Mouse (Mus musculus): ENCODE data around the gene Neurl4. TPM values are rescaled to one million over a fixed set of nuclear protein-coding genes. Genes with fewer than 3 reads are reported as not detected.
A peak's percentile ranks its signal among the peaks of the same experiment; 100 is the strongest.
"Not testable (repeated sequence)": the region's sequence is repeated elsewhere in the genome, so short reads cannot be mapped to it uniquely, and the experiment has no call there.

Neurl4 gene
- total and polyA plus RNA-seq, 2 experiments from 2014 or later = 16.7 to 112 TPM

- H3K4me2 ChIP-seq (ENCODE audit: low read depth, low read length, poor library complexity, severe bottlenecking) = no peak overlapping the region
- no peaks in the 10 kb centered on the region for H3K4me1 ChIP-seq (ENCODE audit: insufficient read depth, low read length)
- no peak for TF ChIP-seq CTCF (IDR thresholded peaks at IDR 0.05)
- DNase-seq (ENCODE audit: low spot score) (no peak), ATAC-seq (ENCODE audit: low FRiP score) (no peak)
- 0 out of 2 replicates have a peak, but pooled peaks cover 7% of the 10 kb centered on the region for H3K27me3 ChIP-seq (ENCODE audit: insufficient read depth, low read length)
- no peak overlapping the region for H3K9ac ChIP-seq (replicated peaks; ENCODE audit: low read length, poor library complexity, severe bottlenecking)
- H3K4me3 ChIP-seq (ENCODE audit: low read depth, low read length) = no peak overlapping the region
- H3K36me3 ChIP-seq (ENCODE audit: insufficient read depth, low read length) = no peaks in the 10 kb centered on the region
- 70% methylated on average over 10 of the region's 11 CpGs for WGBS
- H3K9me3 ChIP-seq (ENCODE audit: low read length) = no peaks in the 10 kb centered on the region
- no peak overlapping the region for H3K27ac ChIP-seq (ENCODE audit: low read depth, low read length)
Observed at GRCm38 (mm10) chr11:69953267-69953915, 52.5 kb downstream of the Neurl4 start.

- H3K4me2 ChIP-seq (ENCODE audit: low read depth, low read length, poor library complexity, severe bottlenecking); H3K27ac ChIP-seq (ENCODE audit: low read depth, low read length); H3K4me3 ChIP-seq (ENCODE audit: low read depth, low read length); H3K9me3 ChIP-seq (ENCODE audit: low read length); H3K36me3 ChIP-seq (ENCODE audit: insufficient read depth, low read length); H3K4me1 ChIP-seq (ENCODE audit: insufficient read depth, low read length); ATAC-seq (ENCODE audit: low FRiP score); H3K9ac ChIP-seq (replicated peaks; ENCODE audit: low read length, poor library complexity, severe bottlenecking); H3K27me3 ChIP-seq (ENCODE audit: insufficient read depth, low read length); DNase-seq (ENCODE audit: low spot score): not testable (repeated sequence)
- 72% methylated on average over 3 of the region's 4 CpGs for WGBS
Observed at GRCm38 (mm10) chr11:69955618-69956017, 54.7 kb downstream of the Neurl4 start.

- WGBS = 78% methylated on average over 1 of the region's 1 CpGs
Observed at GRCm38 (mm10) chr11:69956218-69956617, 55.3 kb downstream of the Neurl4 start.

GRCm38 (mm10) chr11:69960616-69961015 is 59.7 kb downstream of the Neurl4 start:
- TF ChIP-seq CTCF (IDR thresholded peaks at IDR 0.05) = peak; percentile 53
- DNase-seq (ENCODE audit: low spot score) (no peak), ATAC-seq (ENCODE audit: low FRiP score) (no peak)
- Histone ChIP-seq H3K36me3 (ENCODE audit: insufficient read depth, low read length) (no peaks in the 10 kb centered on the region), H3K4me2 (ENCODE audit: low read depth, low read length, poor library complexity, severe bottlenecking) (no peak overlapping the region), H3K27ac (ENCODE audit: low read depth, low read length) (no peak overlapping the region), H3K27me3 (ENCODE audit: insufficient read depth, low read length) (peaks cover 30% of the 10 kb centered on the region), H3K4me1 (ENCODE audit: insufficient read depth, low read length) (no peaks in the 10 kb centered on the region), H3K9ac (replicated peaks; ENCODE audit: low read length, poor library complexity, severe bottlenecking) (no peak overlapping the region), H3K9me3 (ENCODE audit: low read length) (no peaks in the 10 kb centered on the region), H3K4me3 (ENCODE audit: low read depth, low read length) (no peak overlapping the region)
- 24% methylated on average over 5 of the region's 5 CpGs for WGBS

More at GRCm38 (mm10) chr11:69956218-69956617, 55.3 kb downstream of the Neurl4 start:
- Histone ChIP-seq H3K4me2 (ENCODE audit: low read depth, low read length, poor library complexity, severe bottlenecking) (no peak overlapping the region), H3K27ac (ENCODE audit: low read depth, low read length) (no peak overlapping the region), H3K27me3 (ENCODE audit: insufficient read depth, low read length) (no peaks in the 10 kb centered on the region), H3K4me1 (ENCODE audit: insufficient read depth, low read length) (no peaks in the 10 kb centered on the region), H3K9ac (replicated peaks; ENCODE audit: low read length, poor library complexity, severe bottlenecking) (no peak overlapping the region), H3K9me3 (ENCODE audit: low read length) (no peaks in the 10 kb centered on the region), H3K36me3 (ENCODE audit: insufficient read depth, low read length) (no peaks in the 10 kb centered on the region), H3K4me3 (ENCODE audit: low read depth, low read length) (no peak overlapping the region)
- ATAC-seq (ENCODE audit: low FRiP score) (no peak), DNase-seq (ENCODE audit: low spot score) (no peak)
- TF ChIP-seq CTCF (IDR thresholded peaks at IDR 0.05) = no peak

GRCm38 (mm10) chr11:69961841-69962240 is 61.0 kb downstream of the Neurl4 start:
- H3K27me3 ChIP-seq (ENCODE audit: insufficient read depth, low read length) = peaks cover 42% of the 10 kb centered on the region
- H3K4me3 ChIP-seq (ENCODE audit: low read depth, low read length) = no peak overlapping the region
- no peaks in the 10 kb centered on the region for H3K9me3 ChIP-seq (ENCODE audit: low read length)
- H3K4me1 ChIP-seq (ENCODE audit: insufficient read depth, low read length) = no peaks in the 10 kb centered on the region
- no peak for ATAC-seq (ENCODE audit: low FRiP score)
- DNase-seq (ENCODE audit: low spot score) = no peak
- H3K9ac ChIP-seq (replicated peaks; ENCODE audit: low read length, poor library complexity, severe bottlenecking) = no peak overlapping the region
- TF ChIP-seq CTCF (IDR thresholded peaks at IDR 0.05) = no peak
- 53% methylated on average over 5 of the region's 5 CpGs for WGBS
- no peak overlapping the region for H3K27ac ChIP-seq (ENCODE audit: low read depth, low read length)
- no peaks in the 10 kb centered on the region for H3K36me3 ChIP-seq (ENCODE audit: insufficient read depth, low read length)
- no peak overlapping the region for H3K4me2 ChIP-seq (ENCODE audit: low read depth, low read length, poor library complexity, severe bottlenecking)

Small RNA genes lying within 50 kb of the gene (microRNA-seq; reads per million reads assigned to microRNA genes)
- not detected for gene Mir6924 (ENCODE audit: borderline number of aligned reads)

Other genes starting within 250 kb of the Neurl4 start
Only the 30 nearest of the 40 such genes appear.
- 16.9 and 25.1 TPM in 2 replicates for gene Polr2a, start 142.4 kb upstream of the Neurl4 start, total RNA-seq (2014; rRNA removed)
- gene Polr2a, start 142.4 kb upstream of the Neurl4 start, polyA plus RNA-seq (2015; fragmentation: Nextera tagmentation; extraction: Ambion mirVana) = 9.0 and 10.2 TPM in 2 replicates
- gene Slc35g3, start 139.1 kb upstream of the Neurl4 start, total RNA-seq (2014; rRNA removed) = not detected in 2 replicates
- gene Slc35g3, start 139.1 kb upstream of the Neurl4 start, polyA plus RNA-seq (2015; fragmentation: Nextera tagmentation; extraction: Ambion mirVana) = 0.23 and 0.26 TPM in 2 replicates
- gene Zbtb4, start 135.2 kb upstream of the Neurl4 start, total RNA-seq (2014; rRNA removed) = 31.5 and 34.3 TPM in 2 replicates
- 4.4 and 5.0 TPM in 2 replicates for gene Zbtb4, start 135.2 kb upstream of the Neurl4 start, polyA plus RNA-seq (2015; fragmentation: Nextera tagmentation; extraction: Ambion mirVana)
- gene Chrnb1, start 105.1 kb upstream of the Neurl4 start, total RNA-seq (2014; rRNA removed) = 1.5 and 1.6 TPM in 2 replicates
- gene Chrnb1, start 105.1 kb upstream of the Neurl4 start, polyA plus RNA-seq (2015; fragmentation: Nextera tagmentation; extraction: Ambion mirVana) = 1.1 TPM in 2 replicates
- 12.7 and 16.4 TPM in 2 replicates for gene Fgf11, start 99.2 kb upstream of the Neurl4 start, total RNA-seq (2014; rRNA removed)
- gene Fgf11, start 99.2 kb upstream of the Neurl4 start, polyA plus RNA-seq (2015; fragmentation: Nextera tagmentation; extraction: Ambion mirVana) = 2.6 and 2.8 TPM in 2 replicates
- gene Tmem102, start 95.4 kb upstream of the Neurl4 start, total RNA-seq (2014; rRNA removed) = 0.16 TPM in 1 of 2 replicates, not detected in the other
- gene Tmem102, start 95.4 kb upstream of the Neurl4 start, polyA plus RNA-seq (2015; fragmentation: Nextera tagmentation; extraction: Ambion mirVana) = 0.80 and 0.94 TPM in 2 replicates
- gene Gm39566, start 85.8 kb upstream of the Neurl4 start, total RNA-seq (2014; rRNA removed) = not detected in 2 replicates
- gene Gm39566, start 85.8 kb upstream of the Neurl4 start, polyA plus RNA-seq (2015; fragmentation: Nextera tagmentation; extraction: Ambion mirVana) = not detected in 2 replicates
- not detected in 2 replicates for gene Spem2, start 82.6 kb upstream of the Neurl4 start, total RNA-seq (2014; rRNA removed)
- gene Spem2, start 82.6 kb upstream of the Neurl4 start, polyA plus RNA-seq (2015; fragmentation: Nextera tagmentation; extraction: Ambion mirVana) = not detected in 2 replicates
- gene Spem1, start 78.9 kb upstream of the Neurl4 start, total RNA-seq (2014; rRNA removed) = 0.93 TPM in 1 of 2 replicates, not detected in the other
- gene Spem1, start 78.9 kb upstream of the Neurl4 start, polyA plus RNA-seq (2015; fragmentation: Nextera tagmentation; extraction: Ambion mirVana) = 0.20 and 0.27 TPM in 2 replicates
- gene Nlgn2, start 63.3 kb upstream of the Neurl4 start, total RNA-seq (2014; rRNA removed) = 117 and 137 TPM in 2 replicates
- 21.0 and 23.5 TPM in 2 replicates for gene Nlgn2, start 63.3 kb upstream of the Neurl4 start, polyA plus RNA-seq (2015; fragmentation: Nextera tagmentation; extraction: Ambion mirVana)
- 95.5 and 103 TPM in 2 replicates for gene Tmem256, start 62.6 kb upstream of the Neurl4 start, total RNA-seq (2014; rRNA removed)
- 349 and 370 TPM in 2 replicates for gene Tmem256, start 62.6 kb upstream of the Neurl4 start, polyA plus RNA-seq (2015; fragmentation: Nextera tagmentation; extraction: Ambion mirVana)
- 24.1 and 26.6 TPM in 2 replicates for gene Plscr3, start 54.7 kb upstream of the Neurl4 start, total RNA-seq (2014; rRNA removed)
- 33.5 and 35.0 TPM in 2 replicates for gene Plscr3, start 54.7 kb upstream of the Neurl4 start, polyA plus RNA-seq (2015; fragmentation: Nextera tagmentation; extraction: Ambion mirVana)
- not detected in 2 replicates for gene Tnk1, start 42.3 kb upstream of the Neurl4 start, total RNA-seq (2014; rRNA removed)
- gene Tnk1, start 42.3 kb upstream of the Neurl4 start, polyA plus RNA-seq (2015; fragmentation: Nextera tagmentation; extraction: Ambion mirVana) = 0.16 TPM in 2 replicates
- not detected in 2 replicates for gene Tmem95, start 23.1 kb upstream of the Neurl4 start, total RNA-seq (2014; rRNA removed)
- gene Tmem95, start 23.1 kb upstream of the Neurl4 start, polyA plus RNA-seq (2015; fragmentation: Nextera tagmentation; extraction: Ambion mirVana) = not detected in 2 replicates
- 0.93 and 1.6 TPM in 2 replicates for gene Kctd11, start 19.7 kb upstream of the Neurl4 start, total RNA-seq (2014; rRNA removed)
- gene Kctd11, start 19.7 kb upstream of the Neurl4 start, polyA plus RNA-seq (2015; fragmentation: Nextera tagmentation; extraction: Ambion mirVana) = 0.57 and 0.92 TPM in 2 replicates
- 0.66 TPM in 1 of 2 replicates, not detected in the other for gene Acap1, start 5.5 kb upstream of the Neurl4 start, total RNA-seq (2014; rRNA removed)
- gene Acap1, start 5.5 kb upstream of the Neurl4 start, polyA plus RNA-seq (2015; fragmentation: Nextera tagmentation; extraction: Ambion mirVana) = 0.14 TPM in 1 of 2 replicates, not detected in the other
- gene 2810408A11Rik, start 85 bp upstream of the Neurl4 start, total RNA-seq (2014; rRNA removed) = 3.3 and 8.7 TPM in 2 replicates
- gene 2810408A11Rik, start 85 bp upstream of the Neurl4 start, polyA plus RNA-seq (2015; fragmentation: Nextera tagmentation; extraction: Ambion mirVana) = 4.8 and 6.2 TPM in 2 replicates
- gene Gps2, start 12.8 kb downstream of the Neurl4 start, total RNA-seq (2014; rRNA removed) = 45.8 and 47.6 TPM in 2 replicates
- 60.3 and 64.3 TPM in 2 replicates for gene Gps2, start 12.8 kb downstream of the Neurl4 start, polyA plus RNA-seq (2015; fragmentation: Nextera tagmentation; extraction: Ambion mirVana)
- 452 and 486 TPM in 2 replicates for gene Eif5a, start 20.9 kb downstream of the Neurl4 start, total RNA-seq (2014; rRNA removed)
- gene Eif5a, start 20.9 kb downstream of the Neurl4 start, polyA plus RNA-seq (2015; fragmentation: Nextera tagmentation; extraction: Ambion mirVana) = 1,054 and 1,096 TPM in 2 replicates
- 5.0 and 8.4 TPM in 2 replicates for gene Ybx2, start 34.7 kb downstream of the Neurl4 start, total RNA-seq (2014; rRNA removed)
- gene Ybx2, start 34.7 kb downstream of the Neurl4 start, polyA plus RNA-seq (2015; fragmentation: Nextera tagmentation; extraction: Ambion mirVana) = 3.4 and 4.2 TPM in 2 replicates
- gene Slc2a4, start 47.1 kb downstream of the Neurl4 start, total RNA-seq (2014; rRNA removed) = 8.8 and 9.0 TPM in 2 replicates
- gene Slc2a4, start 47.1 kb downstream of the Neurl4 start, polyA plus RNA-seq (2015; fragmentation: Nextera tagmentation; extraction: Ambion mirVana) = 3.4 and 4.0 TPM in 2 replicates
- gene Cldn7, start 63.7 kb downstream of the Neurl4 start, total RNA-seq (2014; rRNA removed) = not detected in 2 replicates
- 0.57 TPM in 1 of 2 replicates, not detected in the other for gene Cldn7, start 63.7 kb downstream of the Neurl4 start, polyA plus RNA-seq (2015; fragmentation: Nextera tagmentation; extraction: Ambion mirVana)
- 39.6 and 42.9 TPM in 2 replicates for gene Ctdnep1, start 80.1 kb downstream of the Neurl4 start, total RNA-seq (2014; rRNA removed)
- gene Ctdnep1, start 80.1 kb downstream of the Neurl4 start, polyA plus RNA-seq (2015; fragmentation: Nextera tagmentation; extraction: Ambion mirVana) = 22.3 and 24.1 TPM in 2 replicates
- 109 and 157 TPM in 2 replicates for gene Elp5, start 81.4 kb downstream of the Neurl4 start, total RNA-seq (2014; rRNA removed)
- gene Elp5, start 81.4 kb downstream of the Neurl4 start, polyA plus RNA-seq (2015; fragmentation: Nextera tagmentation; extraction: Ambion mirVana) = 171 and 182 TPM in 2 replicates
- gene Gabarap, start 90.1 kb downstream of the Neurl4 start, total RNA-seq (2014; rRNA removed) = 197 and 226 TPM in 2 replicates
- gene Gabarap, start 90.1 kb downstream of the Neurl4 start, polyA plus RNA-seq (2015; fragmentation: Nextera tagmentation; extraction: Ambion mirVana) = 501 and 511 TPM in 2 replicates
- gene Phf23, start 94.7 kb downstream of the Neurl4 start, total RNA-seq (2014; rRNA removed) = 42.4 and 45.2 TPM in 2 replicates
- gene Phf23, start 94.7 kb downstream of the Neurl4 start, polyA plus RNA-seq (2015; fragmentation: Nextera tagmentation; extraction: Ambion mirVana) = 37.6 and 40.0 TPM in 2 replicates
- gene Dvl2, start 99.5 kb downstream of the Neurl4 start, total RNA-seq (2014; rRNA removed) = 31.5 and 33.3 TPM in 2 replicates
- gene Dvl2, start 99.5 kb downstream of the Neurl4 start, polyA plus RNA-seq (2015; fragmentation: Nextera tagmentation; extraction: Ambion mirVana) = 19.0 and 20.0 TPM in 2 replicates
- 35.9 and 42.7 TPM in 2 replicates for gene Acadvl, start 114.3 kb downstream of the Neurl4 start, total RNA-seq (2014; rRNA removed)
- gene Acadvl, start 114.3 kb downstream of the Neurl4 start, polyA plus RNA-seq (2015; fragmentation: Nextera tagmentation; extraction: Ambion mirVana) = 62.1 and 64.2 TPM in 2 replicates
- 256 and 269 TPM in 2 replicates for gene Dlg4, start 115.9 kb downstream of the Neurl4 start, total RNA-seq (2014; rRNA removed)
- gene Dlg4, start 115.9 kb downstream of the Neurl4 start, polyA plus RNA-seq (2015; fragmentation: Nextera tagmentation; extraction: Ambion mirVana) = 16.1 and 18.1 TPM in 2 replicates
- gene Asgr1, start 153.0 kb downstream of the Neurl4 start, total RNA-seq (2014; rRNA removed) = 1.2 and 7.2 TPM in 2 replicates
- gene Asgr1, start 153.0 kb downstream of the Neurl4 start, polyA plus RNA-seq (2015; fragmentation: Nextera tagmentation; extraction: Ambion mirVana) = 4.1 and 4.5 TPM in 2 replicates